Mouse (Mus musculus) ovary, adult 18-20 months (tissue): ENCODE results near the gene Bclaf1.
A peak's percentile ranks its signal among the peaks of the same experiment; 100 is the strongest.

Experiments
- DNase-seq: peaks from one replicate; pipeline ENCODE4 v3.0.0; 2022; ENCODE audit warnings: low spot score, mixed read lengths

Bclaf1 gene

GRCm38 (mm10) chr10:20311918-20312735, at the start of gene Bclaf1:
Bclaf1 (plus strand) TSS chr10:20312469.
- DNase-seq, result peak; percentile 99

GRCm38 (mm10) chr10:20262896-20263295, 49.4 kb upstream of the Bclaf1 start:
- DNase-seq, result no peak

- DNase-seq, result no peak
These were observed 47.8 kb upstream of the Bclaf1 start for GRCm38 (mm10) chr10:20264479-20264878.

DNA sequence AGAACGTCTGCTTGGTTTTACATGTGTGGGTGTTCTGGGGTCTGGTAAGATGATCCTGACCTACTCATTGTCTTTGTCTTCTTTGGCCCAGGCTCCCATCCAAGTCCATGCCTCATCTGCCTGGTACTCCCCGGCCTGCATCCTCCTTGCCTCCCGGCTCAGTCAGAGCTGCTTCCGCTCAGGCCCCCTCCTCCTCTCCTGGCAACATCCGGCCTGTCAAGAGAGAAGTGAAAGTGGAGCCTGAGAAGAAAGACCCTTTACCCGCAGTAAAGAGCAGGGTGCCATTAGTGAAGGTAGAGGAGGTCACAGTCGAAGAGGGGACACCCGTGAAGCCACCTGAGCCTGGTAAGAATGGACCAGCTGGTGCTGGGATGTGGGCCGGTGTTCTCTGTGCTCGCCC, 45.2 kb upstream of the Bclaf1 start:
- no peak for DNase-seq

- DNase-seq, result no peak
These were observed 43.3 kb upstream of the Bclaf1 start for GRCm38 (mm10) chr10:20268945-20269344.

- no peak for DNase-seq
These were observed 39.9 kb upstream of the Bclaf1 start for GRCm38 (mm10) chr10:20272380-20272779.

DNA sequence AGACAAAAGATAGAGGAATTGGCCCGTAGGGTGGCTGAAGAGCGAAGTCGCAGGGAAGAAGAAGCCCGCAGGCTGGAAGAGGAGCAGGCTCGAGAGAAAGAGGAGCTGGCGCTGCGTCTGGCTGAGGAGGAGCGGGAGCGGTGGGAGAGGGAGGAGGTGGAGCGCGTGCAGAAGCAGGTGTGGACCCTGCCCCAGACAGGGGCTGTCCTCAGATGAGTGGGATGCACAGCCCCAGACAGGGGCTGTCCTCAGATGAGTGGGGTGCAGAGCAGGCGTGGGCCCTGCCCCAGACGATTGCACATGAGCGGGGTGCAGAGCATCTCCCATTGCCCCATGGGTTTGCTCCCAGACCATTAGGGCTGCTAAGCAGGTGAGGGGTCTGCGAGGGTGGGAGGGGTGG, 39.0 kb upstream of the Bclaf1 start:
- DNase-seq, result no peak

- peak; percentile 67 for DNase-seq
These were observed 38.2 kb upstream of the Bclaf1 start for GRCm38 (mm10) chr10:20274022-20274421.

- DNase-seq, result no peak
These were observed 30.8 kb upstream of the Bclaf1 start for GRCm38 (mm10) chr10:20281456-20281855.

- no peak for DNase-seq
These were observed 26.8 kb upstream of the Bclaf1 start for GRCm38 (mm10) chr10:20285289-20285975.

DNA sequence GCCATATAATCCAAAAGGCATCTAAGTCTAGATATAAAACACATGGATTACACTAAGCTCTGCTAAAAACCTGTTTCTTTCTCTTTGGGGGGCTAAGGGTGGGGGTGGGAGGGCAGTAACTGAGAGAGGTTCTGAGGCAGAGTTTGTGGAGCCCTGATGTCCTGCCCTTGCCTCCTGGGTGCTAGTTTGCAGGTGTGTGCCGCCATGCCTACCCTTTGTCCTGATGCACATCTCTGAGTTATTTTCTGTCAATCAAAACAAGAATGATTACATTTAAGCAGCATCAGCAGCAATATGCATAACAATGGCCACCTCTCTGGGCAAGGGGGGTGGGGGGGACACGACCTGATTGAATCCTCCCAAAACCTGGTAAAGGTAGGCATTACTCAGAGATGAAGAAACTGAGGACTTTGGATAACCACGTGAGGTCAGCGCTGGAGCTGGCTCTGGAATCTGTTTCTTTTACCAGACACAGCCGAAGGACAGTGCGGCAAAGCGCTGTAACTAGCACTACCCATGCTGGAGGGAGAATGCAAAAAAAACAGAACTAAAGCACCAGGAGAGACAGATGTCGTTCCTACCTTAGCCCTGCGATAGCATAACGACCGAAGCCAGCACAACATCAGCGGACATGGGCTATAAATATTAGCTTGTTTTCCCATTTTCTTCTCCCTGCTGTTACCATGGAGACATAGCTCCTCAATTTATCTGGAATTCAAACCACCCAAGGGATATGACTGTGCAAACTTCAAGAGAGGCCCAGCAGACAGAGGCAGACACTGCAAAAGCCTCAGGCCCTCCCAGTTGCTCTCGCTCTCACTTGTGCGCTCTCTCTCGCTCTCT, 26.1 kb upstream of the Bclaf1 start:
- no peak for DNase-seq

GRCm38 (mm10) chr10:20287369-20287768, 24.9 kb upstream of the Bclaf1 start:
- no peak for DNase-seq

DNA sequence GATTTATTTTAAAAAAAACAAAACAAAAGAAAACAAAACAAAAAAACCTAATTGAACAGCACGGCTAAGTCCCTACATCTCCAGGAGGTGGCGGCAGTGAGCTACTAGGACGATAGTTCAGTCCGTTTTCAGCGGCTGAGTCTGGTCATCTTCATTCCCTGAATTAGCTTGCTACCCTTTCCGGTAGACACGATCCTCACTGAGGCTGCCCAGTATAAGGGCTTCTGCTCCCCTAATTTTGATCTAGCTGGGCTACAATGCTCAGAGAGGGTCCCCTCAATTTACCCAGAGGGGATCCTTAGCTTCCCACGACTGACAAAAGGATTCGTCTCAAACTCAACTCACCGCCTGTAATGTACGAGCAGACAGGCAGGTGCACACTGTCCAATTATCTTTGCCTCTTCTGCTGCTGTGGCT, 21.8 kb upstream of the Bclaf1 start:
- peak; percentile 38 for DNase-seq

DNA sequence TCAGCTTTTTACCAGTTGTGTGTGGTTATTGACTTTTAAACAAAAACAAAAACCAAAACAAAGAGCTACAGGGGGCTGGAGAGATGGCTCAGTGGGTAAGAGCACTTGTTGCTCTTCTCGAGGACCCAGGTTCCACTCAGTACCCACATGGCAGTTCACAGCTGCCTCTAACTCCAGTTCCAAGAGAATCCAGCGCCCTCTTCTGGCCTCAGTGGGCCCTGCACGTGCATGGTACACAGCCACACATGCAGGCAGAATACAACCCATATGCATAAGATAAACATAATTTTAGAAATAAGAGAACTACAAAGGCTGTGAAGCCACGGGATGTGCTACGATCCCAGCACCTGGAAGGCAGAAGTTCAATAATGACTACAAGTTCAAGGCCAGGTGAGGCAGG, 16.3 kb upstream of the Bclaf1 start:
- no peak for DNase-seq

DNA sequence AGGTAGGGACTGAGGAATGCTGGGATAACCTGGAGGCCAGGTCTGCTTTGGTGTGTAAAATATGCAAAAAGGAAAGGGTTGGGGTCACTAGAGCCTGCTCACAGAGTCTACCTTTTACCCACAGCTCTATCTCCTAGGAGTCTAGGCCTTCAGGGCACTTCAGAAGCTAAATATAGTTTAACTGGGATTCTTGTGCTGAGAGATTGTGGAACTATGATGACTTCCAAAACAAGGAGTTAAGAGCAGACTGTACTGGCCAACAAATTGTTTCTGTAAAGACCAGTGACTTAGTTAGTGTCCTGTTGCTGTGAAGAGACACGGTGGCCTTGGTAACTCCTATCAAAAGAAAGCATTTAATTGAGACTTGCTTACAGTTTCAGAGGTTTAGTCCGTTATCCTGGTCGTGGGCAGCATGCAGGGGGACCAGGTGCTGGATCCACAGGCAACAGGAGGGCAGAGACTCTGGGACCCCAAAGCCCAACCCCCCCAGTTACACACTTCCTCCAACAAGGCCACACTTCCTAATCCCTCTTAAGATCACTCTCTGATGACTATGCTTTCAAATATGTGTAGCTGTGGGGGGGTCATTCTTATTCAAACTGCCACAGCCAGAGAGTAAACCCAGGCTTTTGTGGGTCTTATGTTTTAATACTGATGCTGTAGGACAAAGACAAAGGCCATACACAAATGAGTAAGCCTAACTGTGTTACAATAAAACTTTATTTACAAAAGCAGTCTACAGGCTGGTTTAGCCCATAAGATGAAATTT, 13.9 kb upstream of the Bclaf1 start:
- DNase-seq, result no peak

DNA sequence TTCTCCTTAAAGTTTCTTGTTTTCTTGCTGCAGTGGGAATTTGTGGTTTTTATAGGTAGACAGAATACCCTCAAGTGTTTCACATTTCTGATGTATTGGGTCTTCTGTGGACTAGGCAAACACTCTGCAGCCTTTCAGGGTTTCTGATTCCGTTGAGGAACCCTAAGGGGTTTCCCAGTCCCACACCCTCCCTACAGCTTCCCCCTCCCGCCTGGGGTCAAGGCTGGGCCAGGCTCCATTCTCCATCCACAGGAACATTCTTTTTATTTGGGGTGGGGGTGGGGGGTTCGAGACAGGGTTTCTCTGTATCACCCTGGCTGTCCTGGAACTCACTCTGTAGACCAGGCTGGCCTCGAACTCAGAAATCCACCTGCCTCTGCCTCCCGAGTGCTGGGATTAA, 13.2 kb upstream of the Bclaf1 start:
- no peak for DNase-seq

- no peak for DNase-seq
These were observed 1.1 kb upstream of the Bclaf1 start for GRCm38 (mm10) chr10:20310969-20311769.

DNA sequence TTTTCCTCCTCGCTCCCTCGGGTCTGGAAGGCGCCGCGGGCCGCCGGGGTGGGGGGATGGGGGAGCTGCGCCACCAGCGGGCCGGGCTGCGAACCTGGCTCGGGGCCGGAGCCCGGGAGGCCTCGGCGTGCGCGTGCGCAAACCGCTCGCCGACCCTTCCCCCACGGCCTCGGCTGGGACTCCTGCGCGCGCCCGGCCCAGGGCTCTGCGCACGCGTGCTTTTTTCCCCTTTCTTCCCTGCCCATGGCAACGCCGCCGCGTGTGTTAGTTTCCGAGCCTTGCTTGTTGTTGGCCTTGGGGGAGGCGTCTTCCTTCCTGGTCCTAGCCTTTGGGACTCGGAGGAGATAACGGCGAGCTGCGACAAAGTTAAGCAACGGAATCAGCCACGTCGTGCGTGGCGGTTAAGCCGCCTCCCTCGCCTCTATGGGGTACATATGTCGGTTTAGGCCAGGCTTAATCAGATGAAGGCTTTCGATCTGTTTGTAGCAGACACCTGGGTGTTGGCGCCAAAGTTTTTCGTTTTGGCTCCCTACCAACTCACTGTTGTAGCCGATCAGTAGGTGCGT, 550 bp downstream of the Bclaf1 start:
- DNase-seq, result peak; percentile 88

GRCm38 (mm10) chr10:20313447-20313846, 1.2 kb downstream of the Bclaf1 start:
- no peak for DNase-seq

DNA sequence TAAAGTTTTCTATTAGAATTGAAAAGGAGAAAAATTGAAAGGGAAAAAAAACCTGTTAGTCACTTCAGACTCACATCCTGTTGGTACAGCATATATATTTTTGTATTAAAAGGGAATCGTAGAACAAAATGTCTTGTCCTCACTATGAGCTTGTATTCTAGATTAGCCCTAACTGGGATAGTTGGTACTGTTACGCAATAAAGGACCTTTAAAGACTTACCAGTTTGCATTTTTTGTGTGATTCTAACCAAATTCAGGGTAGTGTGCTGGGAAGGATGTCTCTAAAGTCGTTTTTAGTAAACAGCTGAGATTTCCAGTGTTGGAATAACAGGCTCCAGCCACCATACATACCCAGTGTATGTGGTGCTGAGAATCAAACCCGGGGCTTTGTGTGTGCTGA, 1.7 kb downstream of the Bclaf1 start:
- no peak for DNase-seq

GRCm38 (mm10) chr10:20314797-20315196, 2.5 kb downstream of the Bclaf1 start:
- DNase-seq, result no peak
